In the genomic region with DNA sequence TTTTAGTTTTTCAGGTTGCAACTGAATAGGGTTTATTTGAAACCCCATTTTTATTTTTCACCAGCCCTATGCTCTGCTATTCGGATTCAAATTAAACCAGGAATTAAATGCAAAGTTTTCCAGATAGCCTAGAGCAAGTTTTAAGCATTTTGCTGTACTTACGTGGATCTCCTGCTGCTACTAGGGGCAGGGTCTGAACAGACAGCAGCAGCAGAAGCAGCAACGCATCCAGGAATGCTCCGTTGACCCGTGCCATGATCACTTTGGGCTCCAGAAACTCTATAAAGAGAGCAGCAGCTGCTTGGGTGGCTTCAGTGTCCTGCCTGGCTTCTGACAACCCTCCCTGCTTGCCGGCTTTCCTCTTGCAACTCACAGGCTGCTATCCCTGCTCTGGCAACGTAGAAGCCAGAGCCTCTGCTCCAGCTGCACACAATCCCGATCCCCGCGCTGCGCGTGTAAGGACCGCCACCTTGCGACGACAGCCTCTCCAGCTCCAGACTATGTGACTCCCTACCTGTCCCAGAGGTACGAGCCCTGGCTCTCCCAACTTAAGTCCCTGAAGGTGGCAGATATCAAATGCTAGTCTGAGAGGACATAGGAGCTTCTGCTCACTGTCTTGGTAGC, we compare ENCODE assay signal across 8 mouse cellular contexts. TPM values are rescaled to one million over a fixed set of nuclear protein-coding genes. Genes with fewer than 3 reads are reported as not detected.
DNase-seq lines count a peak whose midpoint lies in the region; ATAC-seq lines count a peak whose summit lies in the region.

A gene (minus strand): TSS at position 371 of the 624 bp plus-strand sequence.

- H3K9ac ChIP-seq in midbrain, embryonic 16.5 days (ENCODE audit: low read depth, low read length), result peak within 1 kb of the TSS; percentile 49

- no peak for ATAC-seq in cerebellum, adult (ENCODE audit: insufficient number of reproducible peaks, low FRiP score, low TSS enrichment)
- ATAC-seq in midbrain, embryonic 16.5 days, result peak; percentile 100
- ATAC-seq in megakaryocyte, adult 5-6 weeks (ENCODE audit: poor library complexity, severe bottlenecking), result no peak

- H3K4me2 ChIP-seq in midbrain, embryonic 16.5 days (ENCODE audit: low read length), result peak within 1 kb of the TSS; percentile 59

- peak within 1 kb of the TSS; percentile 30 for H3K4me3 ChIP-seq in midbrain, embryonic 16.5 days (ENCODE audit: low read depth, low read length)

- peak; percentile 4 to 10 for DNase-seq in cerebellum, postnatal 14 days
- peak; percentile 30 to 35 for DNase-seq in adrenal gland, postnatal 36 days
- peak; percentile 18 to 47 for DNase-seq in frontal cortex, postnatal 36 days (ENCODE audit: low spot score in 2 of 2)
- peak; percentile 16 for DNase-seq in left cerebral cortex, adult 11 months (ENCODE audit: low spot score)
- peak; percentile 58 for DNase-seq in testis, postnatal 10 days (ENCODE audit: low spot score)

- H3K9me3 ChIP-seq in midbrain, embryonic 16.5 days (replicated peaks; ENCODE audit: control insufficient read depth, low read length, poor library complexity, severe bottlenecking), result no peaks in the 10 kb centered on the region

- no peaks in the 10 kb centered on the region for H3K27me3 ChIP-seq in midbrain, embryonic 16.5 days (ENCODE audit: control insufficient read depth, insufficient read depth, low read depth, low read length)

- no peaks in the 10 kb centered on the region for H3K36me3 ChIP-seq in midbrain, embryonic 16.5 days (ENCODE audit: control insufficient read depth, insufficient read depth, low read length)

- no peak within 1 kb of the TSS for H3K27ac ChIP-seq in midbrain, embryonic 16.5 days (ENCODE audit: low read length)

- WGBS in midbrain, embryonic 16.5 days, result 7% methylated on average over 16 of the region's 16 CpGs

- no peaks in the 10 kb centered on the region for H3K4me1 ChIP-seq in midbrain, embryonic 16.5 days (ENCODE audit: control insufficient read depth, insufficient read depth, low read length)

RNA-seq across cellular contexts. Expression of the gene that starts here (rescaled TPM):
- total RNA-seq in adrenal gland, postnatal 36 days (2021), result under 1 TPM in 1 of 2 experiments, not detected in 1; 0.13 TPM
- polyA plus RNA-seq in midbrain, embryonic 16.5 days (2015; fragmentation: Nextera tagmentation; extraction: Ambion mirVana), result 0.73 and 0.85 TPM in 2 replicates
- not detected in 2 replicates for total RNA-seq in megakaryocyte, adult 5-6 weeks (2015)
- total RNA-seq in megakaryocyte, adult 5-6 weeks (2017), result not detected in 2 replicates

Comparison
In these comparisons a context has a peak if more than half of its experiments do, and no peak if none do; other contexts are left out.
1. Peak in DNase-seq in adrenal gland, postnatal 36 days; RNA of the gene not detected or under 1 TPM.
2. Peak in ATAC-seq, H3K4me3 ChIP-seq, H3K9ac ChIP-seq and H3K4me2 ChIP-seq in midbrain, embryonic 16.5 days; RNA of the gene not detected or under 1 TPM.
3. DNase-seq: peak in every context shown above with its lines; median percentile 58 in testis, postnatal 10 days; 32 in adrenal gland, postnatal 36 days; 32 in frontal cortex, postnatal 36 days; 16 in left cerebral cortex, adult 11 months; 7 in cerebellum, postnatal 14 days.